Mouse (Mus musculus) heart, embryonic 16.5 days (tissue): ENCODE measurements around the gene Tgif2lx2. TPM values are rescaled to one million over a fixed set of nuclear protein-coding genes. Genes with fewer than 3 reads are reported as not detected.
"Not testable (repeated sequence)": the region's sequence is repeated elsewhere in the genome, so short reads cannot be mapped to it uniquely, and the experiment has no call there.

ENCODE experiments used
- ATAC-seq: fragments of 200-750 bp; cut with Nextera tagmentation; replicated peaks from 2 replicates; pipeline ENCODE4 v1.8.0; 2017; ENCODE audit warnings: moderate number of reproducible peaks; ENCODE audit not compliant: insufficient read depth, low FRiP score; ENCODE audit errors: extremely low read depth
- H3K27ac ChIP-seq: fragments of 300-500 bp; sonication (generic); 2 replicates; pipeline ENCODE4 v1.5.1; 2014; ENCODE audit warnings: mild to moderate bottlenecking, low read length, control low read depth, moderate library complexity
- H3K27me3 ChIP-seq: fragments of 300-500 bp; sonication (generic); 2 replicates; pipeline ENCODE4 v1.6.1; 2014; ENCODE audit warnings: low read length, mixed read lengths; ENCODE audit not compliant: control insufficient read depth, insufficient read depth
- H3K36me3 ChIP-seq: fragments of 300-500 bp; sonication (generic); 2 replicates; pipeline ENCODE4 v1.6.1; 2014; ENCODE audit not compliant: control insufficient read depth, insufficient read depth
- H3K4me1 ChIP-seq: fragments of 300-500 bp; sonication (generic); 2 replicates; pipeline ENCODE4 v1.6.1; 2014; ENCODE audit warnings: low read length, mixed read lengths; ENCODE audit not compliant: control insufficient read depth, insufficient read depth
- H3K4me2 ChIP-seq: fragments of 300-500 bp; sonication (generic); 2 replicates; pipeline ENCODE4 v1.6.1; 2014; ENCODE audit warnings: low read depth, mild to moderate bottlenecking, control low read depth, low read length
- H3K4me3 ChIP-seq: fragments of 300-500 bp; sonication (generic); 2 replicates; pipeline ENCODE4 v1.5.1; 2014; ENCODE audit warnings: mild to moderate bottlenecking, control low read depth, low read length
- H3K9ac ChIP-seq: fragments of 300-500 bp; sonication (generic); 2 replicates; pipeline ENCODE4 v1.6.1; 2014; ENCODE audit warnings: low read length, control low read depth
- H3K9me3 ChIP-seq: fragments of 300-500 bp; sonication (generic); replicated peaks from 2 replicates; pipeline ENCODE4 v1.6.1; 2016; ENCODE audit warnings: low read length; ENCODE audit not compliant: control insufficient read depth
- WGBS: fragments of 180-500 bp; shearing (Covaris S2); extraction: QIAGEN DNeasy Blood & Tissue Kit; methylation state at CpG from one replicate; pipeline ENCODE4 v1.1.7; 2014; 5-methylcytosine and 5-hydroxymethylcytosine counted together
- polyA plus RNA-seq: library from polyadenylated mRNA; unstranded; fragments of >200 nt; fragmentation: Nextera tagmentation; extraction: Ambion mirVana; gene quantifications from 2 replicates; pipeline ENCODE4 v1.2.1, GENCODE M21; 2015

The Tgif2lx2 gene
- polyA plus RNA-seq = not detected in 2 replicates

DNA sequence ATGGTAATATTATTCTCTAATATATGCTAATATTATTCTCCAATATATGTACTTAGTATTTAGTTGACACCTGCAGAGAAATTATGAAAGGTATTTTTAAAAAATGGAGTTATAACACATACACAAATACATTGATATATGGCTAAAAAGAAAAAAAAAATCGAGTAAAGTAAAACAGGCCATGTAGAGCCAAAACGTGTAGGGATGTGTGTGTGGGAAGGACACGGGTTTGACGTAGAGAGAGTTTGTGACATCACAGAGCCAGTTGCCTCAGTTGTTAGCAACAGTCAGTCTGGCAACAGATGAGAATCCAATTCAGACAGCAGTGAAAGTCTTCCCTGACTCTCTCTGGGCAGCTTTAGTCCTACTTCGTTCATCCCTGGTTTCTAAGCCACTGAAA is at the start of gene Tgif2lx2:
TSS of gene Tgif2lx2 (plus strand) at position 301 of the 400 bp plus-strand sequence.
- not testable (repeated sequence) for H3K9ac ChIP-seq, H3K27ac ChIP-seq, H3K4me3 ChIP-seq, ATAC-seq, H3K27me3 ChIP-seq, H3K4me2 ChIP-seq, H3K4me1 ChIP-seq, H3K9me3 ChIP-seq, H3K36me3 ChIP-seq
- WGBS = no CpG with 5 or more reads among the region's 5 CpGs

Other genes starting within 250 kb of the Tgif2lx2 start
- not detected in 2 replicates for gene Tgif2lx1, start 53.5 kb downstream of the Tgif2lx2 start, polyA plus RNA-seq